Mouse (Mus musculus) adrenal gland (tissue): ENCODE measurements at regions not wholly inside any gene's neighbourhood (a gene's known extent, or its start where the extent isn't known, plus 50 kb on each side); places are given as distances from the start of the nearest gene placed in this dataset.

Experiments
- intact Hi-C: fragments of 180-260 bp; cut with DNase I; formaldehyde crosslinking; loops from one replicate; pipeline ENCODE4 v1.15.1; 2025

GRCm38 (mm10) chr1:6928658-6929057, 2121.0 kb downstream of the Gm37988 start:
- intact Hi-C loops, result no loop called here

DNA sequence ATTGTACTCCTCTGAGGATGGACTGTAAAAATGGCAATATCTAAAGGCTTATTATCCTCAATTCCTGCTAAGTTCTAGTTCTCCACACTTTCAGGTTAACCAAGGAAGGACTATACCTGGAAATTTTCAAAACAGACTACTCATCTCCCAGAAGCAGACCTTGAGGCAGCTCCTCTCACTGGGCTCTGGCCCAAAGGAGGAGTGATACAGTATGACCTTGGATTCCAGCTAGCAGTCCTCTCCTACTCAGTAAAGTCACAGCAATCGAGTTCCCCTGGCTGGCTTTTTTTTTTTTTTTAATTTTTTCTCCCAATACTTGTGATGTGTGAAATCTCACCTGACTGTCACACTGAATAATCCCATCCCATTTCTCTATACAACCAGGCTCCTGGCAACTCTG, 2124.2 kb downstream of the Gm37988 start:
- intact Hi-C loops, result no loop called here

DNA sequence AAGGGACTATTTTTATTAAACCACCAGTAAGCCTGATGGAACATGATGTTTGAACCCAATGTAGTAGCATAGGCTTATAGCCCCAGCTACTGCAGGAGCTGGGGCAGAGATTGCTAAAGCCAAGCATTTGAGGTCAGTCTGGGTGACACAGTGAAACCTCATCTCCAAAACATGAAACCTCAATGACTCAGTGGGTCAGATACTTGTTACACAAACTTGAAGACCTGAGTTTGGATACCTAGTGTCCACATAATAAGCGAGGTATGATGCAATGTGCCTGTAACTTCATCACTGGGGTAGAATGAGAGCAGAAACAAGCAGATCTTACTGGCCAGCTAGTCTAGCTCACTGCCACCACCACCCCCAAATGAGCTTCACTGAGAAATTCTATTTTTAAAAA, 2162.1 kb downstream of the Gm37988 start:
- intact Hi-C loops, result no loop called here

GRCm38 (mm10) chr1:6973749-6974327, 2166.1 kb downstream of the Gm37988 start:
- intact Hi-C loops, result no loop called here

DNA sequence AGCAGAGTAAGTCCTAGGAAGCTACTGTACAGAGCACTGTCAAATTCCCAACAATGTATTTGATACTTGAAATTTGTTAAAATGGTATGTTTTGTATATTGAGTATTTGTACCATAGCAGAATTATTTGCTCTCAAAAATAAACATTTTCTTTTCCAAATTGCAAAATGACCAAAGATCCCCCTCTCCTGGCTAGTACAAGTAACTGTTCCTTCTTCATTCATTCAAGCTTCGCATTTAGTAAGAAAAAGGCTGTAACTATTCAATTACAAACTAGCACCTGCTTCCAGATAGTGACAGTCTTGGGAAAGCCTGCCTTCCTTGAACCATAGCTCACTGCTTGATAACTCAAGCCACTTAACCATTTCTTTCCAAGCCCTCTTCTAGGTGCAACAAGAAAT, 2171.9 kb downstream of the Gm37988 start:
- intact Hi-C loops, result no loop called here

DNA sequence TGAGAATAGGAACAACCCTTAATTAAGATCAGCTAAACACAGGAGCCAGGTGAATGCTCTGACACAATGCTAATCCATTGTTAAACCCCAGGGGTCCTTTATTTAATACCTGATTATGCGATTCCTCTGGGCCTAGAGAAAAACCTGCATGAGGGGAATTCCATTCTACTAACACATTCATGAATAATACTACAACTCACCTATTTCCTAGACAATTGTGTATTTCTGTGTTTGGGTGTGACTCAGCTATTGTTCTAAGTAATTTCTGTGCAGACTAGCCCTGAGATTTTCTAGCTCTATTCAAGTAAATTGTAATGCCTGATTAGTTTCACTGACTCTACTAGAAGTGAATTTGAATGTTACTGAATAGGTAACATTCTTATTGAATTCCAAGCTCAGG, 2176.5 kb downstream of the Gm37988 start:
- intact Hi-C loops, result no loop called here

DNA sequence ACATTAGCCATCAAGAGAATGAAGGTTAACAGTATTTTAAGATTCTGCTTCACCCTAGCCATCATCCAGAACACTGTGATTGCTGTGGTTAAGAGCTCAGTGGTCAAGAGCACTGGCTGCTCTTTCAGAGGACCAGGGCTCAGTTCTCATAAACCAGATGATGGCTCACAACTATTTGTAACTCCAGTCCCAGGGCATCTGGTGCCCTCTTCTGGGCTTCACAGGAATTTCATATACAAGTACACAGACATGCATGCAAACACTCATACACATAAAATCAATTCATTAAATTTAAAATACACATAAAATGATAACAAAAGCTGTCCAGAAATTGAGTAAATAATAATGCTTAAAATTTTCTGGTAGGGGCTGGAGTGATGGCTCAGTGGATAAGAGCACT, 2189.9 kb downstream of the Gm37988 start:
- intact Hi-C loops, result loop anchor here (10.0 kb wide), 1 partner anchor 593 kb away; no protein-coding TSS in a partner anchor

GRCm38 (mm10) chr1:7010184-7010583, 2202.5 kb downstream of the Gm37988 start:
- intact Hi-C loops, result loop anchor here (2.0 to 5.0 kb wide), 2 partner anchors 133 to 197 kb away; no protein-coding TSS in a partner anchor
